Mouse (Mus musculus) liver, postnatal 0 days (tissue): ENCODE results near the gene Clec10a. TPM values are rescaled to one million over a fixed set of nuclear protein-coding genes. Genes with fewer than 3 reads are reported as not detected.

Source experiments
- ATAC-seq: fragments of 200-750 bp; cut with Nextera tagmentation; 2 replicates; pipeline ENCODE4 v1.8.0; 2017; ENCODE audit warnings: mild to moderate bottlenecking, moderate library complexity
- DNase-seq: peaks from one replicate; pipeline ENCODE4 v3.0.0-alpha.2; 2016
- H3K27ac ChIP-seq: fragments of 300-500 bp; sonication (generic); 2 replicates; pipeline ENCODE4 v1.5.1; 2014; ENCODE audit warnings: antibody characterized with exemption, moderate library complexity, mild to moderate bottlenecking, low read depth
- H3K27me3 ChIP-seq: fragments of 300-500 bp; sonication (generic); 2 replicates; pipeline ENCODE4 v1.6.1; 2014; ENCODE audit warnings: low read length, control low read depth, mixed read lengths; ENCODE audit not compliant: insufficient read depth
- H3K36me3 ChIP-seq: fragments of 300-500 bp; sonication (generic); replicated peaks from 2 replicates; pipeline ENCODE4 v1.6.1; 2014; ENCODE audit warnings: mild to moderate bottlenecking, control low read depth, low read length, moderate library complexity, mixed read lengths; ENCODE audit not compliant: insufficient read depth
- H3K4me1 ChIP-seq: fragments of 300-500 bp; sonication (generic); 2 replicates; pipeline ENCODE4 v1.6.1; 2014; ENCODE audit warnings: antibody characterized with exemption, mild to moderate bottlenecking, control low read depth; ENCODE audit not compliant: insufficient read depth
- H3K4me2 ChIP-seq: fragments of 300-500 bp; sonication (generic); 2 replicates; pipeline ENCODE4 v1.6.1; 2014; ENCODE audit warnings: low read depth, mild to moderate bottlenecking, low read length, moderate library complexity, mixed read lengths
- H3K4me3 ChIP-seq: fragments of 300-500 bp; sonication (generic); 2 replicates; pipeline ENCODE4 v1.5.1; 2014; ENCODE audit warnings: low read depth, low read length
- H3K9ac ChIP-seq: fragments of 300-500 bp; sonication (generic); replicated peaks from 2 replicates; pipeline ENCODE4 v1.6.1; 2014; ENCODE audit warnings: mild to moderate bottlenecking, moderate library complexity
- H3K9me3 ChIP-seq: fragments of 300-500 bp; sonication (generic); 2 replicates; pipeline ENCODE4 v1.6.1; 2016; ENCODE audit warnings: mild to moderate bottlenecking, control low read depth, low read length, mixed read lengths
- CTCF ChIP-seq: sonication (generic); IDR thresholded peaks from 2 replicates; pipeline ENCODE4 v1.5.1; 2016; ENCODE audit warnings: antibody characterized with exemption, low read depth
- EP300 ChIP-seq: IDR thresholded peaks from 2 replicates; pipeline ENCODE4 v1.6.1; 2016; ENCODE audit warnings: antibody characterized with exemption, low read depth, mild to moderate bottlenecking
- WGBS: fragments of 180-500 bp; shearing (Covaris S2); extraction: QIAGEN DNeasy Blood & Tissue Kit; methylation state at CpG from one replicate; pipeline ENCODE4 v1.1.7; 2014; ENCODE audit not compliant: insufficient replicate concordance; 5-methylcytosine and 5-hydroxymethylcytosine counted together
- polyA plus RNA-seq: library from polyadenylated mRNA; unstranded; fragments of >200 nt; fragmentation: Nextera tagmentation; extraction: Ambion mirVana; gene quantifications from 2 replicates; pipeline ENCODE4 v1.2.1, GENCODE M21; 2015

Clec10a gene
- polyA plus RNA-seq, 1 experiment from 2014 or later = 0.81 TPM

GRCm38 (mm10) chr11:70192157-70192556, 36.2 kb downstream of the Clec10a start:
- TF ChIP-seq CTCF (no peak), EP300 (no peak)
- no peaks in the 10 kb centered on the region for H3K27me3 ChIP-seq
- 66% methylated on average over 4 of the region's 4 CpGs for WGBS
- H3K4me1 ChIP-seq = no peaks in the 10 kb centered on the region
- ATAC-seq (no peak), DNase-seq (no peak)
- H3K36me3 ChIP-seq = no peaks in the 10 kb centered on the region
- no peaks in the 10 kb centered on the region for H3K9me3 ChIP-seq
- no peak overlapping the region for H3K9ac ChIP-seq
- no peak overlapping the region for H3K4me2 ChIP-seq
- H3K27ac ChIP-seq = no peak overlapping the region
- H3K4me3 ChIP-seq = no peak overlapping the region

- Histone ChIP-seq H3K4me3 (no peak overlapping the region), H3K4me1 (no peaks in the 10 kb centered on the region), H3K27ac (no peak overlapping the region), H3K27me3 (no peaks in the 10 kb centered on the region), H3K36me3 (no peaks in the 10 kb centered on the region), H3K4me2 (no peak overlapping the region), H3K9me3 (no peaks in the 10 kb centered on the region), H3K9ac (no peak overlapping the region)
- DNase-seq (no peak), ATAC-seq (no peak)
- WGBS = 63% methylated on average over 11 of the region's 11 CpGs
- TF ChIP-seq EP300 (no peak), CTCF (no peak)
These were observed 37.6 kb downstream of the Clec10a start for GRCm38 (mm10) chr11:70193354-70194285.

- H3K4me1 ChIP-seq = no peaks in the 10 kb centered on the region
- ATAC-seq (no peak), DNase-seq (no peak)
- no peaks in the 10 kb centered on the region for H3K27me3 ChIP-seq
- TF ChIP-seq EP300 = no peak
- TF ChIP-seq CTCF = no peak
- no peak overlapping the region for H3K4me2 ChIP-seq
- 44% methylated on average over 3 of the region's 3 CpGs for WGBS
- no peak overlapping the region for H3K4me3 ChIP-seq
- H3K9me3 ChIP-seq = no peaks in the 10 kb centered on the region
- no peaks in the 10 kb centered on the region for H3K36me3 ChIP-seq
- no peak overlapping the region for H3K27ac ChIP-seq
- H3K9ac ChIP-seq = no peak overlapping the region
These were observed 42.3 kb downstream of the Clec10a start for GRCm38 (mm10) chr11:70198332-70198731.

- Histone ChIP-seq H3K27me3 (no peaks in the 10 kb centered on the region), H3K4me3 (no peak overlapping the region), H3K9ac (no peak overlapping the region), H3K9me3 (no peaks in the 10 kb centered on the region), H3K4me1 (no peaks in the 10 kb centered on the region), H3K27ac (no peak overlapping the region), H3K4me2 (no peak overlapping the region), H3K36me3 (no peaks in the 10 kb centered on the region)
- ATAC-seq (no peak), DNase-seq (no peak)
- TF ChIP-seq EP300 = no peak
- TF ChIP-seq CTCF = no peak
- WGBS = 70% methylated on average over 8 of the region's 8 CpGs
These were observed 43.1 kb downstream of the Clec10a start for GRCm38 (mm10) chr11:70199107-70199506.

GRCm38 (mm10) chr11:70200036-70200608, 44.1 kb downstream of the Clec10a start:
- H3K27ac ChIP-seq = no peak overlapping the region
- no peak overlapping the region for H3K9ac ChIP-seq
- H3K4me3 ChIP-seq = no peak overlapping the region
- H3K4me2 ChIP-seq = no peak overlapping the region
- TF ChIP-seq CTCF (no peak), EP300 (no peak)
- no peak for DNase-seq
- no peaks in the 10 kb centered on the region for H3K9me3 ChIP-seq
- H3K36me3 ChIP-seq = no peaks in the 10 kb centered on the region
- ATAC-seq = no peak
- no peaks in the 10 kb centered on the region for H3K4me1 ChIP-seq
- H3K27me3 ChIP-seq = no peaks in the 10 kb centered on the region
- 63% methylated on average over 5 of the region's 5 CpGs for WGBS

GRCm38 (mm10) chr11:70201691-70202090, 45.7 kb downstream of the Clec10a start:
- H3K27ac ChIP-seq = no peak overlapping the region
- no peaks in the 10 kb centered on the region for H3K9me3 ChIP-seq
- no peak overlapping the region for H3K9ac ChIP-seq
- no peaks in the 10 kb centered on the region for H3K36me3 ChIP-seq
- no peaks in the 10 kb centered on the region for H3K4me1 ChIP-seq
- no peaks in the 10 kb centered on the region for H3K27me3 ChIP-seq
- H3K4me2 ChIP-seq = no peak overlapping the region
- peak; percentile 89 for DNase-seq
- 37% methylated on average over 5 of the region's 5 CpGs for WGBS
- TF ChIP-seq EP300 = no peak
- peak; percentile 94 for TF ChIP-seq CTCF
- no peak overlapping the region for H3K4me3 ChIP-seq
- ATAC-seq = peak; percentile 43; the same call in 1 of the 2 replicates
